Mouse (Mus musculus) cerebellum, postnatal 10 days (tissue): Measurements from ENCODE around the gene Lrmda.

Source experiments
- DNase-seq, 2 experiments: peaks; one replicate each; pipeline ENCODE4 v3.0.0; 2021; ENCODE audit warnings: mixed read lengths in 2 of 2

Gene Lrmda

DNA sequence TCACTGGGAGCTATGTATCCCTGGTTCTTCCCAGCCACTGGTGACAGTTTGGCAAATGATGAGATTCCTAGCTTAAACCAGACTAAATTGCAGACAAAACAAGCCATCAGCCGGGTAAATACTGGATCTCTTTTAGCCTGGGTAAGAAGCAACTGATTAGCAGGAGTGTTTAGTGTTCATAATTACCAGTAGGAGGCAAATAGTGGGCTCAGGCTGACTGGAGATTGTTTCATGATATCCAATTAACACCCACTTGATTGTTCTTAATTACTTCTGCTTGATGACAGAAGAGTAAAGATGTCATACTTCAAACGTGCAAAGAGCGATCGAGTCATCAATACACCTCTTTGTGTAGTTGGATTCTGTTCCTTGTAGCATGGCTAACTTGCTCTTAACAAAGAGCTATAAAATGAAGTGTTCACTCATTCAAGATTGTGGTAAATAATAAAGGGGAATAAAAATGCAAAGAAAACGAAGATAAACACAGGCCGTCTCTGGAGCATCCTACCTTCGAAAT, 405.6 kb downstream of the Lrmda start:
- no peak for DNase-seq

DNA sequence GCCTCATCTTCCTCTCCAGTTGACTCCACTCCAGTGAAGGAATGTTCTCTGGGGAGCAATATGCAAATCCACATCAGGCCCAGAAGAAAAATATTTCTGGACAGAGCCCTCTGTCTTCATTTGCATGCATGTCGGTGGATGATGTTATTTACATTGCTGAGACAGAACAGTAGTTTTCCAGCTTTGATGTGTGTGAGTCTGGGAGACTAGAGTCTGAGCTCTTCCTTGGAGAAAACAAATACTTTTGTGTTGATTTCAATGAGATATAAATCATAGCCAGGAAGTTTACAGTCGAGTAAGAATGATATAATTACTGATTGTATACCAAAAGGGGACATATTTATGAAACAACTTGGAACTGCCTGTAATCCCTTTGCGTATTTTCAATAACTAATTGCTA, 415.9 kb downstream of the Lrmda start:
- no peak for DNase-seq

DNA sequence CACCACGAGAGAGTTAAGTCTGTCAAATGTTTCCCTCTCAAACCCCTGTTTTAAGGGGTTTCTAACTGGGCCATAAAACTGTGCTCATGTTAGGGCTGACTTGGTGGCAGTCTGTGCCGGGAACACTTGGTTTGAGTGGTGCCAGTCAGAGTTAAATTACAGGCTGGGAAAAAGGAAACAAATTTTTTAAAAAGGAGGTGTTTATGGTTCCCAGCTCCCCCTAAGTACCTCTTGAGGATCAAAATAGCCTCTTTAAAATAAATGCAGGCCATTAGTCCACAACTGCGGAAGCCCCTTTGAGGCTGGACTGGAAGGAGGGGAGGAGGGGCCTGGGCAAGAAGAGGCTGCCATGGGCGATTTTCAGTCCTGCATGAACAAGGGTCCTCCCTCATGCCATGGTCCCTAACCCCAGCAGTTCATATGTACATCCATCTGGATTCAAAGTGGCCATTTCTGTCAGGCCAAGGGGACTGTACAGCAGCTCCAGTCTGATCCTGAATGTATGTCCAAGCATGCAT, 416.4 kb downstream of the Lrmda start:
- DNase-seq: no peak

DNA sequence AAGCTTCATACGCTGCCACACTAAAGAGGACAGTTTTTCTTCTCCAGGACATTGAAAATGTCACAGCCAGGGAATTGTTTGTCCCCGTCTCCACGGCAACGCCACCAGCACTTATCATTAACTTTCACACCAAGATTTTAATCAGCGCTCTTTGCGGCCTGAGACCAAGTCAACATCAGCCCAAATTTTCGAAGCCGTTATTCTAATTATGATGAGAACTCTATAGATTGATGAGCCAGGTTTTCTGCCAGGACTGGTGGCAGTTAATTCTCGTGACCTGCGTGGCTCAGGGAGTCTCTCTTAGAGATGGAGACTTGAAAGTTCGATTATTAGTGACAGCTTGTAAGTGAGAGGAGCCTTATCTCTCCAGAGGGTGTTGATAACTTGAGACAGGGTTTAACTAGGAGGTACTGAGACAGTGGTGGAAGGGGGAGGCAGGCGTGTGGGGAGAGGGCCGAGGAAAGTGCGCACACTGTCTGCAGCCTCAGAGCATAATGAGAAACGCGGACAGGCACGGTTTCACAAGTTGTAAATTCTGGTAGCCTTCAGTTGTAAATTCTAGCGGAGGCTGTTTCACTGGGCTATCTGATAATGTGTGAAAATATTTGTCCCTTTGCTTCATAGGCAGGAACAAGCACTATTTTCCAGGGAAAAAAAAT, 421.0 kb downstream of the Lrmda start:
- peak in 1 of 2 experiments; percentile 22 for DNase-seq

DNA sequence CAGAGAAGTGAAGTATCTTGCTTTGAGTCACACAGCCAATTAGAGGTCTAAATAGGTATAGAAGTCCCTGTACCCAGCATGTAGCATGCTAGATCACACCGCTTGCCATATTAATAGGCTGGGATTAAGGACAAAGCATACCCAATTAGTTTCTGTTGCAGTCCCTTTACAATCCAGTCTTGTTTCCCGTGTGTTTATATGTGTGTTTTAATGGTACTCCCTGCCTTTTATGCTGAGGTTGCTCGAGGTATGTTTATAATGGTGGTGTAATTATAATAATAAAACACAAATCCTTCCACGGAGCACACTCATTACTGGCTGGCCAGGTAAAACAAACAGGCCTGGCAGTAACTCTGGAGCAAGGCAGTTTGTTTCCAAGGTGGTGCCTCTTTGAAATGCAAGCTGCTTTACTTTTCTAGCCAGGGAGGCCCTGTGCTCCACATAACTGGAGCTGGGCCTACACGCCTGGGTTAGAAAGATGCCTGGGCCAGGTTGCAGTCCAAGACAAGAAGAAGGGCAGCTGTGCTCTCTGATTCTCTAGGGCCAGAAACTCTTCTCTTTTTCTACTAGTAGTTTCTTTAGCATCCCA, 422.4 kb downstream of the Lrmda start:
- peak in 1 of 2 experiments; percentile 28 for DNase-seq

DNA sequence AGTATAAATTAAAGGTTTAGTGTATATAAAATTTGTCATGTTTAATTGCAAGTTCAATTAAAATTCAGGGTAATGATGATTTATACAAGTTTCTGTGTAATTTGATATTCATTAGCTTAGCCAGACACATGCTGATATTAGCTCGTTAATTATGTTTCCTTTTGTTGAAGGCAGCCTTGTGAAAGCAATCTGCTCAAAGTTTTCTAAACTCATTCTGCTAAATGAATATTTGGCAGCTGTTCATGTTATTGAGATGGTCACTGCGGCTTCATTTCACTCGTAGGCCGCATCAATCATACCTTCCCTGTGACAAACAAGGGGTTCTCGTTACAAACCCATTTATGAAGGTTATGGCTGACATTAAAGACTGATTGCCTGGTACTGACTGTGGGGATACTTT, 423.2 kb downstream of the Lrmda start:
- DNase-seq: no peak

DNA sequence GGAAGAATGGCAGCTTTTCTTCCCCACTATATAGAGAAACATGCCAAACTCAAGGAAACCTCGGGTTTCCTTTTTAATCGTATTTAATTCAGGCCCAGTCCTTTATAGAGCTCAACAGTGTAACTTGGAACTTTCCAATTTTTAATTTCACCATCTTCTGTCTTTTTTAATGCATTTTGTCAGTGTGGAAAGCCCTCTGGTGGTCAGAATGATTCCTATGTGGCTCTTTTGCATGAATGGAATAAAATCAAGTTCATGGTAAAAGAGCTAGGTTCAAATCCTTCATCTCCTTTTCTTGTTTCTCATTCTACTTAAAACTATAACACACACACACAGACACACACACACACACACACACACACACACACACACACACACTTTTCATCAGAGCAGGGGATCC, 425.0 kb downstream of the Lrmda start:
- DNase-seq: no peak

DNA sequence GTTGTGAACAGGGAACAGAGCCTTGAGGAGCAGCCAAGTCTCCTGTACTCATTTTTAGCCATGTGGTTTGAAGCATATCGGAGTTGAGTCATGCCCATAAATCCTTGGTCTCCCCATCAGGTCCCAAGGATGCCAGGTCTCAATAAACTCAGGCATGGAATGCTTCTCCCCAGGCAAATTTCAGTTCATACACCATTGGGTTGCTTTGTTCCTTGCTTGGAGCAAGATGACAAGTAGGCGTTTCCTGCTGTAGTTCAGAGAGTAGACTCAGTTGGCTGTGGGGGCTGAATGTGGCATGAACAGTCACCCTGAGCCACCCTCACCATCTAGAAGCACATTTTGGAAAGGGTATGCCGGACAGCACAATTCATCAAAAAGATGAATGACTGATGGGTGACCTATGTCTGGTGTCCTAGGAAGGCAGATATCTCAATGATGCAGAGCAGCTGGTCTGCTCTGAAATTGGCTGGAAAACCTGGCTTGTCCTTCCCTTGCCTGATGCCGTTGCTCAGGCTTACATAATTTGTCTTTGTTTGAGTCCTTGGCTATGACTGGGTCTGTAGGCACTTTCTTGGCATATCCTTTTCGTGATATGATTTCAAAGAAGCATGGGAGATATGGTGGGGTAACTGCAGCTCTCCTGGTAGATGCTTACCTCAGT, 425.8 kb downstream of the Lrmda start:
- peak; percentile 66 to 67 for DNase-seq

DNA sequence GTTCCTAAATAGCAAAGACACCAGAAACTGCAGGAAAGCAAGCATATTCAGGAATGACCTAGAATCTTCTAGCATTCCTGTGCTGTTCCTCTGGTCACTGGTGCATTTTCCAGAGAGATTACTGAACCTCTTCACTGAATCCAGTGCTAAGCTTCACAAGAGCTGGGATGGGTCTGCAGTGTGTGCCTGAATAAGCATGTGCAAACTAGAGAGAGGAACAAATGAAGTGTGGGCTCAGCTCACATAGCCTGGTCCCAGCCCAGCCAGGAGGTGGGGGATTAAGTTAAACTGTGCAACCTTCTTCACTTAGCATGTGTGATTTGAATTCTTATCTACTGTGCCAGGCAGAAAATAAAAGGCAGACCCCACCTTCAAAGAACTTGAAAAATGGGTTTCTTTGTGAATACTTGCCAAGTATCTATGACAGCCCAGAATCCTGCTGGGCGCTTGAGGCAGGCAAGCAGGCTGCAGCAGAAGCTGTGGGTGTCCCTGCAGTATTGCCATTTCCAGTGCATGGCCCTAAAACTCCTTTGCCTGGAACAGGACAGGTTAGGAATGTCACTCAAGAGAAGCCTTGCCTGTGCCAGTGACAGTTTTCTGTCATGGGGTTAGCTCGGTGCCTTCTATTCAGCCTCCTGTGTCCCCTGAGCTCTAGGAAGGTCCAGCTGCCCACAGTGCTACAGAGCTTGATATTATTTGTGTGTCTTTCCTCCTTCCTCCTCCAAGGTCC, 426.5 kb downstream of the Lrmda start:
- DNase-seq: peak; percentile 31 to 40

DNA sequence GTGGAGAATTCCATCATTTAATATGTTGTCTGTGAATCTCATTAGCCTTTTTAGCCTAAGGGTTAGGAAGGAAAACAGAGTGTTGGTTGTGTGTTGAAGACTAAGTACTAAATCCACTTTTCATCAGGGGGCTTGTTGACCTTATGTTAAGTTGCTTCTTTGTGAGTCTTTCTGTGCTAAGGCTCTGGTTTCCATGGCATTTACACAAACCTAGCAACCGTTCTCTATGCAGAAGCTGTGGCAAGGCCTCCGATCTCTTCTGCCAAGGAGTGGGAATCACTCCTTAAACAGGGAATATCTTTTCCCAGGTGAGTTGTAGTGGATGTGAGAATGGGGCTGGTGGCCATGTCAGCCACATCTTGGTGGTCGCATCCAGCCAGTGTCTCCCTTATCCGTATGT, 432.1 kb downstream of the Lrmda start:
- no peak for DNase-seq

DNA sequence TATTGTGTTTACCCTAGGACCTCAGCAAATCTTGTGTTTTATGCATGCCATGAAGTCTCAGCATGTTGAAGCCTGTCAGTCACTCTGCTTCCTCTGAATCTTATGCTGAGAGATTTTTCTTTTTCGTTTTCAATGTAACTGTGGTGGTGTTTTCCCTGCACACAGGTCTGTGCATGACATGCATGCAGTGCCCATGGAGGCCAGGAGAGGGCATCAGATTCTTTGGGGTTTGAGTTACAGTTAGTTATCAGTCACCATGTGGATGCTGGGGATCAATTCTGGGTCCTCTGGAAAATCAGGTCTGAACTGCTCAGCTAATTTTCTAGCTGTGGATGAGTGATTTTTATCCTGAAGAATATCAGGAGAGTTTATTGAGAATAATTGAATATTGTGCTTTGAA, 444.8 kb downstream of the Lrmda start:
- DNase-seq: no peak

DNA sequence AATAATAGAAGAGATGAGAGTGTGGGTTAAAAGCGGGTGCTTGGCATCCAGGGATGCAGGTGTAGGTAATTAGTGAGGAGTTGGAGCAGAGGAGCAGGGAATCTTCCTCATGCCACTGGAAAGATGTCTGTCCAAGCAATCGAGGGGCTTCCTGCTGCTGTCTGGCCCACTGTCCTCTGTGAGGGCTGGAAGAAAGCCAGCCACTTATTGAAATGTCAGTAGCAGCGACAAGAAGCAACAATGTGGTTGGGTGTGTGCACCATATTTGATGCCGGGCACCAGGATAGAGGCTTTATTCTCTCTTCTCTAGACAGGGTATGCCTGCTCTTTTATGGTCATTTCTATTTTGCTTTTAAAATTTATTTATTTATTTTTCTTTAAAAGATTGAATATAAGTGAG, 451.5 kb downstream of the Lrmda start:
- peak; percentile 66 to 74 for DNase-seq

DNA sequence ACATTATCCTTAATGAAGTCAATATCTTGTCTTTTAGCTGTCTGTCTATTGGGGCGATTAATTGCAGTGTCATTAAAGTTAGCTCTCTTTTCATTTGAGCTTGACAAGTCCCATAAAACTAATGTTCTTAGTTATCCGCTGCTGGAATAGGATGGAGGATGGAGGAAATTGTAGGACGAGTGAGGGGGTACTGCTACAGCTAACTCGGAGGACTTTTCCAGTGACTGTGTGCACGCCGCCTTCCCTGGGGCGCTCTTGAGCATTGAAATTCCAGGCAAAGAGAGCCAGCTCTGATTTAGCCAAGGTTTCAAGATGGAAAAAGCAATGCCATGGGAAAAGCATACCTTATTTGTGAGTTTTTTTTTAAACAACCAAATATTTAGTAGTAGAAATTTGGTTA, 453.9 kb downstream of the Lrmda start:
- DNase-seq: no peak

DNA sequence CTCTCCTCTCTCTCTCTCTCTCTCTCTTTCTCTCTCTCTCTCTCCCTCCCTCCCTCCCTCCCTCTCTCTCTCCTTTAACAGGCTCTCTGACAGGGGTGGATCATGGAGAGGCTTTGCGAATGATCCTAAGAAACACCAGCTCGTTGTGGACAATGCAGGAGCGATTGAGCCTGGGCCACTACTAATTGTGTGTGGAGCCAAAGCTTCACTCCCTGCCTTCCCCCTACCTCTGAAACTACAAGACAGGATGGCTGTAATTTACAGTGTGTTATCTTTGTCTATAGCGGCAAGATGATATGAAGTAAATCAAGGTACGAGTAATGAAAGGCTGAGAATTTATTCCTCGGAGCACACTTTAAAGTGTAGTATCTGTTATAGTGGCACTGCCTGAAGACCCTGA, 454.5 kb downstream of the Lrmda start:
- DNase-seq: no peak

DNA sequence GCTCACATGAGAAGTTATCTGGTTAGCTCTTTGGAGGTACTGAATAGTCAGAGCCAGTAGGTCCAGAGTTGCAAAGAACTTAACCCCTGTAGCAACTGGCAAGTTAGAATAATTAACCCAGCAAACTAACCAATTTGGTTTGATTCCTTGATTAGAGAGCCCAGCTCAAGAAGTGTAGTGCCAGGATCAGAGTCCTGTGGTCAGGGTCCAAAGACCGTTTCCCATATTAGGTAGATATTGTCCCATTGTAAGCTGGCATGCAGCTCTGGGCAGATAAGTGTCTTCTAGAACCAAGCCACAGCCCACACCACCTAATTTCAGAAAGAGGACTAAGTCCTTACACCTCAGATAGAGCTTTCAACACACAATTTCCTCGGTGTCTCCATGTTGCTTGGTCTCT, 473.8 kb downstream of the Lrmda start:
- DNase-seq: no peak

DNA sequence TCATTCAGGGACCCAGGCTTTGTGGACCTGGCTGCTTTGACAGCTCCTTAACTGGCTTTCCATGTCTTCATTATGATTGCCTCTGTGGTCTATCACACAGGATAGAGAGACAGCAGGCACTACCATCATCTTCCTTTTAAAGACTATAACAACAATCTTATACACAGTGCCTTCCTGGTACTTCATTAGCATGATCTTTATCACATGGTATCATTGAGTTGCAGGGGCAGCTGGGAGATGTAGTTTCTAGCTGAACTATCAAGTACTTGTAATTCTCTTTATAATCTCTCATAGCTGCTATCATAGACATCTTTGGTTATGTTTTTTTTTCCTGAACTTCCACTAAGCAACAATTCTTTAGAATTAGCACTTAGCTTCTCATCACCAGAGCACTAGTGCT, 474.8 kb downstream of the Lrmda start:
- no peak for DNase-seq

DNA sequence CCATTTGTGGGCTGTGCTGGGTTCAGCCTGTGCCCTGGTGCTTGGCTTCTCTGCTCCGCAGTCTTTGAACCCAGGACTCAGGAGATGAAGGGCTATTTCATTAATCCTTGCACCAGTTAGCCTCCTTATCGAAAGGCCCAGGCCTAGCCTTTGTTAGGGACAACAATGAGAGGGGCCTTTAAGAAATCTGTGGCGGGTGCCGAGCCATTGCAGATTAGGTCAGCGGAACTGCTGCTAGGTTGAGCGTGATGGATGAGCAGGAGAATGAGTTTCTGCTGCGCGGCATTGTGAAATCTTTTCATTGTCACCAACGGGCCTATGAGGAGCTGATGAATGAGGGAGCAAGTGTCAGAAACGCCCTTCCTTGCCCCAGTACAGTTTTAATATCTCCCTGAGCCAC, 475.4 kb downstream of the Lrmda start:
- no peak for DNase-seq

DNA sequence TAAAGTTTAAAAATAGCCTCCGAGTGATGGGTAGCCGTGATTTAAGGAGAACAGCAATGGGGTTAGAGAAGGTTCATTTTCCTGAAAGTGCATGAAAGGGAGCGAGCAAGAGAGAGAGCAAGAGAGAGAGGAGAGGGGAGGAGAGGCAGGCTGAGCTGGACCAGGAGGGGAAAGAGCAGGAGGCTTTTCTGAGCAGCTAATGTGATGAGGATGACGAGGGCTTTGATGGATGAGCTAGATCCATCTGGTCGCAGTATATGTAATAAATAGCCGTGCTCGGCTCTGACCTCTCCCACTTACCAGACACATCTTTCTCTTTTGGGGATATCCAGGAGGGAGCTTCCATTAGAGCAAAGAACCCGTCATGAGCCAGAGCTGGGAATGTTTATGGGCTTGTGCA, 475.8 kb downstream of the Lrmda start:
- DNase-seq: no peak

DNA sequence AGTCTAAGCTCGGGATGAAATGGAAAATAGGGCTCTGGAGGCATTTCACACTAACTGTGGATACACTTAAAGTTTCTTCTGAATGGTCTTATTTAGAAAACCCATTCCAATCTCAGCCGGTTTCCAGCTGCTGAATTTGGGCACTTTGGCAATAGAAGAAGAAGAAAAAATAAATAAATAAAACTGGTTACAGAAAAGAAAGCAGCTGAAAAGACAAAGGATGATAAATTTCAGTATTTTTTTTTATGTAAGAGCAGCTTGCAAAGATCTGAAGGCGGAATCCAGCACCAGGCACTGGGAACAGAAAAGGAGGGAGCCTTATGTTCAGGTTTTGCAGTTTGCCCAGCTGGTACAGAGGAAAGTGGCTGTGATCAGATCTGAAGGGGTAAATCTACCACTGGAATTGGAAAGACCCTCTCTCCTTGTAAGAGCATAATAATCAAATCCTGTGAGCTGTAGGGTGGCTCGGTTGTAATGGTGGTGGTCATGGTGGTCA, 478.2 kb downstream of the Lrmda start:
- DNase-seq: no peak

DNA sequence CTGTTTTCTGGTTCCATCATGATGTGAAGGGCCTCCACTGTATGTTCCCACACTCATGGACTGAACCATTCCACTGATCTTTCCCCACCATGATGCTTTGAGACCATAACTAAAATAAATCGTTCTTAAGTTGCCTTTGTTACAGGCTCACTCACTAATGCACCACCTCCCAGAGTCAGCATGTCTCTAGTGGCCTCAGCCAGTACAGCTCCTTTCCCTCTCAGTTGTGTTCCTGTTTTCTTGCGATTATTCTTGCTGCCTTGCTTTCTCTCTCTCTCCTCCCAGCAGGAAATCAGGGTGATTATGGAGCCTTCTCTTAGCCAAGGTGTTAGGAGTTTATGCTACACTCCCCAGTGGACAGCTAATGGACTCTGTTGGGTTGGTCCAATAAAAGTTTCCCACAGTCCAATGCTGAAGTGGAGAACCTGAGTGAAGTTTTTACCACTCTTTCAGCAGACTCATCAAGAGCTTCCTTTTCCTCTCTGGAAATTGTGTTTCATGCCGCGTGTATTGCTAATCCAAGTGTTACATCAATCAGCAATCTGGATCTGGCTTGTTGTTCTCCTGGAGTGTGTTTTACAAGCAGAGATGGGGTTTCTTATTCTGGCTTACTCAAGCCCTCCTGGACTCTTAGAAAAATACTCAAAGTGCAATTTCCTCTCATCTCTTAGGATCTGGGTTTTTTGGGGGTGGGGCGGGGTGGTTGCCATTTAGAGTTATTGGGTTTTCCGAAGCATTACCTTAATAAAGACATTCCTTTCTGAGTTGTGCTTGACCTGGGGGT, 490.4 kb downstream of the Lrmda start:
- no peak for DNase-seq

DNA sequence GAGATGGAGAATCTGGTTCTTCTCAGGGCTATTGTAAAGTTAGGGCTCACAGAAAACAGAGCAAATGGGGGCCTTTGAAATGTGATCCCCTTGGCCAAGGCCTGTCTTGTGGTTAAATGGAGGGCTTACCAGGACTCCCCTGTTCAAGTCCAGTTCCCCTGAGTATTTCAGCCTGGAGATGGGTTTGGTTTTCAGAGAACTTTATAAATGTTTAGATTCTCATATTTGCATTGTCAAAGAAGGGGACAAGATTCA, 490.9 kb downstream of the Lrmda start:
- no peak for DNase-seq

DNA sequence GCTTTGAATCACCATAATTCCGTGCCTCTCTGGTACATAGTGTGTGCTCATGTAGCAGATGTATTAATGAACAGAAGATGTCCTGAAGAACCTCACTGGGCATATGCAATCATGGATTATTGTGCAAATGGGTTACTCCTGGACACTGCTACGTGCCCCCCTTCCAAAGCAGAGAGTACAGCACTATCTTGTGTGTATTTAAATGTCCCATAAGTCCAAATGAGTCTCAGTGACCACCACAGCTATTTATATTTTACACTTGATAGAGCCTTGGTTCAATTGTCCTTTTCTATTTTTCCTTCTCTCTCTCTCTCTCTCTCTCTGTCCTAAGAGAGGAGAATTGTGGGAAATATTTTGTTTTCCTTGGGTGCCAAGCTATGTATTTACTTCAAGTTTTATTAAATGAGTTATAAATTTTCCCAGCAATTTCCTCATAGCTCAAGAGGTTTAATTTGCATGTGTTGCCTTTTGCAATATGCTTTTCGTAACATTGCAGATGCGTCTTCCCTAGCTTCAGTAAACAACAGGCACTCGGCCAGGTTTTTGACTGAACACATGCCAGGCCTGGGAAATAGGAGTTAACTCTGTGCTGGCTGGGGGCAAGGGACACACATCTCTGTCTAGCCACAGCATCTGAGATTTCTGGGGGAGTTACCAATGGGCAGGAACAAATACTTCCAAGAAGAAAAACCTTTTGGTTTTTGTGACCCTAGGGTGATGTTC, 495.0 kb downstream of the Lrmda start:
- DNase-seq: peak; percentile 85 to 87
